Mouse (Mus musculus): ENCODE measurements around the gene Tex2. TPM values are rescaled to one million over a fixed set of nuclear protein-coding genes. Genes with fewer than 3 reads are reported as not detected.

Gene Tex2
- total RNA-seq, 1 experiment: 34.4 TPM

GRCm38 (mm10) chr11:106555805-106556615, 57.2 kb downstream of the Tex2 start:
- in situ Hi-C loops (cut with MboI; ENCODE audit: low sequenced_read_pairs in 2 of 2, unreplicated experiment in 2 of 2): no loop called here
- no peak for TF ChIP-seq ZNF384 (IDR thresholded peaks at IDR 0.05; ENCODE audit: low read depth, low read length)
- TF ChIP-seq HCFC1 (IDR thresholded peaks at IDR 0.05; ENCODE audit: borderline replicate concordance, insufficient read depth, low read length): peak; percentile 27; the same call in 1 of the 2 replicates
- TF ChIP-seq MAFK (IDR thresholded peaks at IDR 0.05; ENCODE audit: insufficient read depth, low read depth, low read length): 0 out of 2 replicates have a peak, but pooled peaks have one; percentile 17
- H3K9me3 ChIP-seq (ENCODE audit: control insufficient read depth, insufficient read depth, low read depth, low read length): no peaks in the 10 kb centered on the region
- H3K4me1 ChIP-seq (ENCODE audit: control insufficient read depth in 2 of 2, insufficient read depth in 2 of 2, low read length in 2 of 2, poor library complexity in 1 of 2): peaks cover 12 to 31% of the 10 kb centered on the region in 2 experiments
- peak overlapping the region; percentile 13; the same call in 1 of the 2 replicates for H3K27ac ChIP-seq (ENCODE audit: insufficient read depth, low read depth, low read length, poor library complexity, severe bottlenecking)
- no peak for DNase-seq (ENCODE audit: low read depth, low spot score)
- H3K4me3 ChIP-seq (ENCODE audit: insufficient read depth in 1 of 2, low read depth in 1 of 2, low read length in 2 of 2, poor library complexity in 1 of 2, severe bottlenecking in 1 of 2): no peak overlapping the region
- H3K9ac ChIP-seq (ENCODE audit: insufficient read depth, low read depth, low read length, poor library complexity, severe bottlenecking): no peak overlapping the region
- peaks cover 3% of the 10 kb centered on the region; the same call in 1 of the 2 replicates for H3K36me3 ChIP-seq (ENCODE audit: control insufficient read depth, insufficient read depth, low read length, poor library complexity, severe bottlenecking)

DNA sequence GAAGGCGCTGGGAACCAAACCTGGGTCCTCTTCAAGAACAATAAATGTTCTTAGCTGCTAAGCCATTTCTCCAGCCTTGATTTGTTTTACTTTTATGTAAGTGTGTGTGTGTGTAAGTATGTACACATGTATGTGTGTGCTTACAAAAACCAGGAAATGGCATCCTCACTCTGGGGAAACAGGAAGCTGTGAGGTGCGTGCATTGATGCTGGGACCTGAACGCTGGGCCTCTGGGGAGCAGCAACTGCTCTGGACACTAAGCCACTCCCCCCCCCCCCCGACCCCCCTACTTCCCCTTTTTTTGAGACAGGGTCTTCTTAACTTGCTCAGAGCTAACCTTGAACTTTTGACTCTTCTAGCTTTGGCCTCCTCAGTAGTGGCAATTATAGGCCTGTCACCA, 62.8 kb downstream of the Tex2 start:
- no peak for DNase-seq (ENCODE audit: low read depth, low spot score)
- no peaks in the 10 kb centered on the region for H3K9me3 ChIP-seq (ENCODE audit: control insufficient read depth, insufficient read depth, low read depth, low read length)
- in situ Hi-C loops (cut with MboI; ENCODE audit: low sequenced_read_pairs in 2 of 2, unreplicated experiment in 2 of 2): no loop called here
- peaks cover 5 to 9% of the 10 kb centered on the region in 2 experiments; a peak in 3 of 4 replicates for H3K4me1 ChIP-seq (ENCODE audit: control insufficient read depth in 2 of 2, insufficient read depth in 2 of 2, low read length in 2 of 2, poor library complexity in 1 of 2)
- H3K36me3 ChIP-seq (ENCODE audit: control insufficient read depth, insufficient read depth, low read length, poor library complexity, severe bottlenecking): peaks cover 13% of the 10 kb centered on the region; the same call in 1 of the 2 replicates
- H3K4me3 ChIP-seq (ENCODE audit: insufficient read depth in 1 of 2, low read depth in 1 of 2, low read length in 2 of 2, poor library complexity in 1 of 2, severe bottlenecking in 1 of 2): no peak overlapping the region
- TF ChIP-seq HCFC1 (IDR thresholded peaks at IDR 0.05; ENCODE audit: borderline replicate concordance, insufficient read depth, low read length) (no peak), CHD2 (IDR thresholded peaks at IDR 0.05; ENCODE audit: low read depth, low read length) (no peak), ZC3H11A (IDR thresholded peaks at IDR 0.05; ENCODE audit: borderline replicate concordance, low read depth, low read length) (no peak), MAFK (IDR thresholded peaks at IDR 0.05; ENCODE audit: insufficient read depth, low read depth, low read length) (no peak), ZNF384 (IDR thresholded peaks at IDR 0.05; ENCODE audit: low read depth, low read length) (no peak)
- H3K9ac ChIP-seq (ENCODE audit: insufficient read depth, low read depth, low read length, poor library complexity, severe bottlenecking): no peak overlapping the region
- H3K27ac ChIP-seq (ENCODE audit: insufficient read depth, low read depth, low read length, poor library complexity, severe bottlenecking): no peak overlapping the region

- Histone ChIP-seq H3K27ac (ENCODE audit: insufficient read depth, low read depth, low read length, poor library complexity, severe bottlenecking) (no peak overlapping the region), H3K4me1 (ENCODE audit: control insufficient read depth in 2 of 2, insufficient read depth in 2 of 2, low read length in 2 of 2, poor library complexity in 1 of 2) (peaks cover 0 to 5% of the 10 kb centered on the region in 2 experiments; a peak in 2 of 4 replicates), H3K36me3 (ENCODE audit: control insufficient read depth, insufficient read depth, low read length, poor library complexity, severe bottlenecking) (peaks cover 33% of the 10 kb centered on the region), H3K4me3 (ENCODE audit: insufficient read depth in 1 of 2, low read depth in 1 of 2, low read length in 2 of 2, poor library complexity in 1 of 2, severe bottlenecking in 1 of 2) (no peak overlapping the region), H3K9ac (ENCODE audit: insufficient read depth, low read depth, low read length, poor library complexity, severe bottlenecking) (no peak overlapping the region), H3K9me3 (ENCODE audit: control insufficient read depth, insufficient read depth, low read depth, low read length) (no peaks in the 10 kb centered on the region)
- DNase-seq (ENCODE audit: low read depth, low spot score): no peak
- in situ Hi-C loops (cut with MboI; ENCODE audit: low sequenced_read_pairs in 2 of 2, unreplicated experiment in 2 of 2): no loop called here
- TF ChIP-seq HCFC1 (IDR thresholded peaks at IDR 0.05; ENCODE audit: borderline replicate concordance, insufficient read depth, low read length) (no peak), CHD2 (IDR thresholded peaks at IDR 0.05; ENCODE audit: low read depth, low read length) (no peak), ZNF384 (IDR thresholded peaks at IDR 0.05; ENCODE audit: low read depth, low read length) (no peak)
Observed at GRCm38 (mm10) chr11:106546081-106546480, 67.1 kb downstream of the Tex2 start.

DNA sequence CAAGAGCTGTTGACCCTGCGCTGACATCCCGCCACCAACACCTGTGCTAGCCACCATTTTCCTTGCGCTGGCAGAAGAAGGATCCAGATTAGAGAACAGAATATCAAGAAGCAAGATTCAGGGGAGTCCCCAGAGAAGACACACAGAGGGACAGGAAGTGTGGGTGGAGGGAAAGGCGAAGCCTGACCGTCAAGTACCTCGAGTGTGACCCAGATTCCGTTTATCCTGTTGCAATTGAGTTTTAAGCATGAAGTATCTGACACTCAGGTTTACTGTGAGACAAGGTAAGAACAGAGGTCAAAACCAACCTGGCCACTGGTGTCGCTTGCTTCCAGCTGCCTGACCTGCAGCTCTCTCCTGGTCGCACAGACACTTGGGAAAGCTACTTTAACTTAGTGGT, 68.3 kb downstream of the Tex2 start:
- in situ Hi-C loops (cut with MboI; ENCODE audit: low sequenced_read_pairs in 2 of 2, unreplicated experiment in 2 of 2): no loop called here

More for the DNA sequence above, 68.3 kb downstream of the Tex2 start:
- peaks cover 0 to 2% of the 10 kb centered on the region in 2 experiments; a peak in 1 of 4 replicates for H3K4me1 ChIP-seq (ENCODE audit: control insufficient read depth in 2 of 2, insufficient read depth in 2 of 2, low read length in 2 of 2, poor library complexity in 1 of 2)
- H3K9ac ChIP-seq (ENCODE audit: insufficient read depth, low read depth, low read length, poor library complexity, severe bottlenecking): no peak overlapping the region
- H3K4me3 ChIP-seq (ENCODE audit: insufficient read depth in 1 of 2, low read depth in 1 of 2, low read length in 2 of 2, poor library complexity in 1 of 2, severe bottlenecking in 1 of 2): no peak overlapping the region
- TF ChIP-seq MAFK (IDR thresholded peaks at IDR 0.05; ENCODE audit: insufficient read depth, low read depth, low read length) (no peak), CHD2 (IDR thresholded peaks at IDR 0.05; ENCODE audit: low read depth, low read length) (no peak), HCFC1 (IDR thresholded peaks at IDR 0.05; ENCODE audit: borderline replicate concordance, insufficient read depth, low read length) (no peak), ZC3H11A (IDR thresholded peaks at IDR 0.05; ENCODE audit: borderline replicate concordance, low read depth, low read length) (no peak), ZNF384 (IDR thresholded peaks at IDR 0.05; ENCODE audit: low read depth, low read length) (no peak)
- no peak overlapping the region for H3K27ac ChIP-seq (ENCODE audit: insufficient read depth, low read depth, low read length, poor library complexity, severe bottlenecking)
- H3K9me3 ChIP-seq (ENCODE audit: control insufficient read depth, insufficient read depth, low read depth, low read length): no peaks in the 10 kb centered on the region
- H3K36me3 ChIP-seq (ENCODE audit: control insufficient read depth, insufficient read depth, low read length, poor library complexity, severe bottlenecking): peaks cover 33% of the 10 kb centered on the region
- no peak for DNase-seq (ENCODE audit: low read depth, low spot score)
